Mouse (Mus musculus) kidney, adult 2 months (tissue): ENCODE data around the gene Prx. TPM values are rescaled to one million over a fixed set of nuclear protein-coding genes. Genes with fewer than 3 reads are reported as not detected.

Experiments
- DNase-seq: peaks from one replicate; pipeline ENCODE4 v3.0.0; 2021
- H3K27ac ChIP-seq: fragments of 200-500 bp; 2 replicates; pipeline ENCODE4 v1.5.1; 2012; ENCODE audit warnings: low read depth, low read length, control low read depth, inconsistent platforms; ENCODE audit not compliant: insufficient read depth
- H3K27me3 ChIP-seq: fragments of 200-500 bp; replicated peaks from 2 replicates; pipeline ENCODE4 v1.6.1; 2012; ENCODE audit warnings: mild to moderate bottlenecking, moderate library complexity, low read length, inconsistent platforms; ENCODE audit not compliant: control insufficient read depth, insufficient read depth
- H3K36me3 ChIP-seq: fragments of 200-500 bp; 2 replicates; pipeline ENCODE4 v1.6.1; 2012; ENCODE audit warnings: mild to moderate bottlenecking, moderate library complexity, low read length, inconsistent platforms; ENCODE audit not compliant: control insufficient read depth, insufficient read depth
- H3K4me1 ChIP-seq: fragments of 200-500 bp; 2 replicates; pipeline ENCODE4 v1.6.1; 2011; ENCODE audit warnings: low read length; ENCODE audit not compliant: control insufficient read depth, insufficient read depth
- H3K4me3 ChIP-seq: fragments of 200-500 bp; 2 replicates; pipeline ENCODE4 v1.5.1; 2011; ENCODE audit warnings: mild to moderate bottlenecking, low read depth, low read length, control low read depth; ENCODE audit not compliant: insufficient read depth
- CTCF ChIP-seq: fragments of 200-500 bp; conservative IDR thresholded peaks from 2 replicates; pipeline ENCODE4 v1.5.1; 2011; ENCODE audit warnings: low read depth, mild to moderate bottlenecking, control low read depth, low read length, moderate library complexity, mixed read lengths; ENCODE audit not compliant: insufficient read depth, insufficient read length
- POLR2A ChIP-seq: fragments of 200-500 bp; IDR thresholded peaks from one replicate; pipeline ENCODE4 v1.6.1; 2011; ENCODE audit warnings: low read depth, low read length, control low read depth
- WGBS: fragments of 180-500 bp; shearing (Covaris S2); methylation state at CpG from one replicate; pipeline ENCODE4 v1.1.7; 2018; 5-methylcytosine and 5-hydroxymethylcytosine counted together
- polyA plus RNA-seq: library from polyadenylated mRNA; depleted of rRNA; stranded (reverse); fragments of >200 nt; gene quantifications from 2 replicates; pipeline ENCODE4 v1.2.3, GENCODE M21; 2012

Gene Prx
- polyA plus RNA-seq, 1 experiment: 1.2 TPM

GRCm38 (mm10) chr7:27460477-27460876 is 38.6 kb upstream of the Prx start:
- DNase-seq: no peak
- WGBS: 71% methylated on average over 6 of the region's 6 CpGs
- no peaks in the 10 kb centered on the region for H3K27me3 ChIP-seq
- H3K27ac ChIP-seq: no peak overlapping the region
- H3K36me3 ChIP-seq: no peaks in the 10 kb centered on the region
- H3K4me3 ChIP-seq: no peak overlapping the region
- H3K4me1 ChIP-seq: no peaks in the 10 kb centered on the region
- TF ChIP-seq CTCF (no peak), POLR2A (no peak)

GRCm38 (mm10) chr7:27467648-27468047 is 31.5 kb upstream of the Prx start:
- no peaks in the 10 kb centered on the region for H3K36me3 ChIP-seq
- H3K27me3 ChIP-seq: no peaks in the 10 kb centered on the region
- H3K27ac ChIP-seq: no peak overlapping the region
- H3K4me1 ChIP-seq: peaks cover 2% of the 10 kb centered on the region; the same call in 1 of the 2 replicates
- 32% methylated on average over 4 of the region's 4 CpGs for WGBS
- DNase-seq: no peak
- TF ChIP-seq CTCF (no peak), POLR2A (no peak)
- H3K4me3 ChIP-seq: no peak overlapping the region

GRCm38 (mm10) chr7:27471390-27472120 is 27.6 kb upstream of the Prx start:
- Histone ChIP-seq H3K27ac (no peak overlapping the region), H3K4me3 (no peak overlapping the region), H3K36me3 (no peaks in the 10 kb centered on the region), H3K27me3 (no peaks in the 10 kb centered on the region), H3K4me1 (peaks cover 14% of the 10 kb centered on the region; the same call in 1 of the 2 replicates)
- DNase-seq: peak; percentile 60
- WGBS: 82% methylated on average over 11 of the region's 11 CpGs
- no peak for TF ChIP-seq POLR2A
- TF ChIP-seq CTCF: no peak

- Histone ChIP-seq H3K36me3 (no peaks in the 10 kb centered on the region), H3K27me3 (no peaks in the 10 kb centered on the region), H3K27ac (peak overlapping the region; percentile 58), H3K4me3 (peak overlapping the region; percentile 44), H3K4me1 (peaks cover 15% of the 10 kb centered on the region; the same call in 1 of the 2 replicates)
- WGBS: 30% methylated on average over 7 of the region's 7 CpGs
- DNase-seq: no peak
- TF ChIP-seq CTCF: no peak
- no peak for TF ChIP-seq POLR2A
Measured at GRCm38 (mm10) chr7:27472596-27472995, 26.5 kb upstream of the Prx start.

GRCm38 (mm10) chr7:27473156-27473834 is 25.8 kb upstream of the Prx start, which contains the start of gene Sertad3:
TSS of gene Sertad3 (plus strand) at chr7:27473768.
- under 1% methylated on average over 35 of the region's 36 CpGs for WGBS
- Histone ChIP-seq H3K4me3 (peak within 1 kb of the TSS; percentile 93), H3K36me3 (no peaks in the 10 kb centered on the region), H3K27me3 (no peaks in the 10 kb centered on the region), H3K27ac (peak within 1 kb of the TSS; percentile 93), H3K4me1 (peaks cover 20% of the 10 kb centered on the region; the same call in 1 of the 2 replicates)
- peak; percentile 100 for DNase-seq
- TF ChIP-seq CTCF (no peak), POLR2A (peak; percentile 42)

- TF ChIP-seq CTCF (no peak), POLR2A (no peak)
- WGBS: under 1% methylated on average over 34 of the region's 34 CpGs
- DNase-seq: no peak
Measured at GRCm38 (mm10) chr7:27473835-27474489, 25.2 kb upstream of the Prx start.

More at GRCm38 (mm10) chr7:27473835-27474489, 25.2 kb upstream of the Prx start:
- peaks cover 21% of the 10 kb centered on the region; the same call in 1 of the 2 replicates for H3K4me1 ChIP-seq
- H3K27ac ChIP-seq: peak overlapping the region; percentile 91
- H3K4me3 ChIP-seq: peak overlapping the region; percentile 93
- H3K36me3 ChIP-seq: no peaks in the 10 kb centered on the region
- H3K27me3 ChIP-seq: no peaks in the 10 kb centered on the region
